Mouse (Mus musculus): Measurements from ENCODE around the gene Sgk1.

Gene Sgk1

DNA sequence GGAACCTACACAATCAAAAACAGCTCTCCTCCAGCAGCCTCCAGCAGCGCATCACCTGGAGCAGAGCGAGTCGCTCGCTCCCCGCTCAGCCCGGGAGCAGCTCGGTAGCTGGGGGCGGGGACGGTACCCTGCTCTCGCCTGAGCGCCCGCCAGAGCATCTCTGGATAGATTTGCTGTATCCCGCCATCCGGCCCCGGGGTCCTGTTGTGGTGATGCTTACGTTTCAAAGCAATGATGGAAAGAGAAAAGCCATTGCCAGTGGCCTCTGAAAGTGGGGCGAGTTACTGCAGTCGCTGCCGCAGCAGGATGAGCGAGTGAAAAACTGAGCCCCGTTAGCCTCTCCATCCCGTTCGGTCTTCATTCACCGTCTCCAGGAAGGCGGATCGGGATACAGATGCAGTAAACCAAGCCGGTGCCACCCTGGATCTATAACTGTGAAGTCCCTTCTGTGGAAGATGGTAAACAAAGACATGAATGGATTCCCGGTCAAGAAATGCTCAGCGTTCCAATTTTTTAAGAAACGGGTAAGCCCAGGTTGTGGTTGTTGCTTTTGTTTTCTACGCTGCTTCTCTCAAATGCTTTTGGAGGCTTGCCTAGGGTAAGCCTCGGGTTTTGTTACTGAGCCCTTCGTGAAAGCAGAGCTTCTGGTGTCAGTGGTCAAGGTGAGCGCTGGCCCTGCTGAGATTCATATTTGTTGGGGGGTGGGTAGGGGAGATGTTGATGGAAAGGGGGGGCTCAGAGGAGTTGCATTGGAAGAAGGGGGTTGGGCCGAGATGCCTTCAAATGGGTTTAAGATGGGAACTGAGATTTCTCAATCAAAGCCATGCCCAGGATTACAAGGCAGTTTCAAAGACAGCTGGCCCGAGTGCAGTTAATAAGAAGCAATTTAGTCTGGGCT is at the start of gene Sgk1:
Sgk1 (plus strand) TSS at position 1 of the 898 bp plus-strand sequence.
- peak; percentile 9 for DNase-seq (ENCODE audit: low spot score)

DNA sequence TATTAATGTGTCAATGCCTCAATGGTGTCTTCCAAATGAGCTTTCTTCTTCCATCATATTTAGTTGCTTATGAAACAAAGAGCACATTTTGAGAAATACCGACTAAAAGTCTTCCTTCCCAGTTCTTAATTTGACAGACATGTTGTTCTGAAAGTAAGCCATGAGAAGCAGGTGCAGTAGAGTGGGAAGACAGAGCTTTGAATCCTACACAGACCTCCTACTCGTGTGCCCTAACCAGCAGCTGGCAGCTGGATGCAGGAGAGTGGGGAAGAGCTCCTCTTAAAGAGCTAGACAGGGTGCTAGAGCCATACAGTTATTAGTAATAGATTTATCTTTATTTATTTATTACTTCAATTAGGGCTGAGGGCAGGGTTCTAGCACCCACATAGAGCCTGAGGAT is 49.7 kb upstream of the Sgk1 start:
- no peak for DNase-seq (ENCODE audit: low spot score)

DNA sequence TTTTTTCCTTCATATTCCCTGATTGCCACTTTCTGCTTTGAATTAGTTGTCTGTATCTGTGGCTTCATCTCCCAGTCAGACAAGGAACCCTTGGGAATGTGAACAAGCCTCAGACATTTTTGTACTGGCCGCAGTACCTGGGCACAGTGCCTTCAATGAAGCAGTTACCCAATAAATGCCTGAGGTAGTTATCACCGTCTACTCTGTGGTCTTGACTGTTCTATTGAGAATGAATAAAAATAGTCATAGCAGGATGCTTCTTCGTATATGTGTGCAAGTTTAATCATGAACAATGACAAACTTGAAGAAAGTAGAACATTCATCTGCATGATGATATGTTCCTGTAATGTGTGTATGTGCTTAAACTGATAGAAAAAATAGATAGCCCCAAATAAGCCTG is 48.2 kb upstream of the Sgk1 start:
- DNase-seq (ENCODE audit: low spot score) = no peak

DNA sequence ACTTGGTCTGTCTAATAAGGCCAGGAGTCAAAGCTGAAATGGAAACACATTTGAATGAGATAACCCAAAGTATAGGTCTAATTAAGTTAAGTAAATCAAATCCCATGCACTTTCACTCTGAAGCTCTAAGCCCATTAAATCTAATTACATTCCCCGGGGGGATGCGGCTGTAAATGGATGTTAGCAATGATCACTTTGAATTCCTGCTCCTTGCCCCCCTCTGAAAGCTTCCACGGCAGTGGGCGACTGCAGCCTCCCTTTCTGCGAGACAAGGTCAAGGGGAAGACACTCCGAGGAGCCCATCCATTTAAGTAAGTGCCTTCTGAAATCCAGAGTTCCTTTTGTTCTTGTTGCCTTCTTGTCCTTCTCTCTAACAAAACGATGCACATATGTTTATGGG is 46.9 kb upstream of the Sgk1 start:
- no peak for DNase-seq (ENCODE audit: low spot score)

DNA sequence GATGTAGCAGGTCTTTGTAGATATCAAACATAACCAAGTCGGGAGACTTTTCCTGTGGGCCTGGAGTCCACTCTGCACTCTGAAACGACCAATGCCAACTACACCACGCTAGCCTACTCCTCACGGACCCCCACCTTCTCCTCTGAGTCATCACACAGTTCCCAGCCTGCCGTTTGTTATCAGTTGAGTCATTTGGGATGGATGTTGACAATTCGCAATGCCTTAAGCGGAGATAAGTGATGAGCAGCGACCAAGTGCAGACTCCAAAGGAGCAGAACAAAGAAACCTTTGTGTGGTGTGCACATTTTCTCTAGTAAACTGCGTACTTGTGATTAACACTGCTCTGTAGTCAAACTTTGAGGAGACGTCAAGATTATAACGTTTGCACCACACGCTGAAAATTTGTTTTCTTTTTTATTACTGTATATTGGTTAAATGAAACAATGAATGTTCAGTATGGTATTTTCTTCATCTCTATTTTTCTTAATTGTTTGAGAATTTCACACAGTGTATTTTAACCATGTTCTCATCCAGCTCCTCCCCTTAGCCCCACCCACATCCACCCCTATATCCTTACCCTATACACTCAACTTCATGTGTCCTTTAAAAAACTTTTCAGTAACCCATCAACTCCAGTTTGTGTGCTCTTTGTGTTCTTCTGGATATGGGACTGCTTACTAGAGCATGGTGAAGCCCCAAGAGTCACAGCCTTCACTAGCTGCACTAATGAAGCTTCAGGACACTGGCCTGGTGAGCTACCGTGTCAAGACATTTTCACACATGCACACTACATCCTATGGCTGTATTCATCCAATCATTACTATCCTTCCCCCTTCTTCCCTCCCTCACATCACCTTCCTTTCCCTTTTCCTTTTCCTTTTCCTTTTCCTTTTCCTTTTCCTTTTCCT is 42.5 kb upstream of the Sgk1 start:
- no peak for DNase-seq (ENCODE audit: low spot score)

DNA sequence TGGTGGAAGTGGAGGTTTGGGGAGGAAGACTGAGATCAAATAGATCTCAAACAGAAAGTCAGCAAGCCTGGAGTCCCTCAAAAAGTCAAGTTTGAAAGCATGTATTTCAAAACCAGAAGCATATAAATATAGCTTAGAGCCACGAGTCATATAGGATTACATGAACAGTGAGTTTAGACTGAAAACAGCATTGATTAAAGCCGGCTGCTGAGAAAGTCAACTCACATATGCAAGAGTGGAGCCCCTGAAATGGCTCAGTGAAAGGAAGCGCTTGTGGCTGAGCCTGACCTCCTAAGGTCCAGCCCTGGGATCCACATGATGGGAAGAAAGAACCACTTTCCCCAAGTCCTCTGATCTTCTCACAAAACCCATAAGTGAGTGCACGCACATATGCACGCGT is 38.7 kb upstream of the Sgk1 start:
- no peak for DNase-seq (ENCODE audit: low spot score)

DNA sequence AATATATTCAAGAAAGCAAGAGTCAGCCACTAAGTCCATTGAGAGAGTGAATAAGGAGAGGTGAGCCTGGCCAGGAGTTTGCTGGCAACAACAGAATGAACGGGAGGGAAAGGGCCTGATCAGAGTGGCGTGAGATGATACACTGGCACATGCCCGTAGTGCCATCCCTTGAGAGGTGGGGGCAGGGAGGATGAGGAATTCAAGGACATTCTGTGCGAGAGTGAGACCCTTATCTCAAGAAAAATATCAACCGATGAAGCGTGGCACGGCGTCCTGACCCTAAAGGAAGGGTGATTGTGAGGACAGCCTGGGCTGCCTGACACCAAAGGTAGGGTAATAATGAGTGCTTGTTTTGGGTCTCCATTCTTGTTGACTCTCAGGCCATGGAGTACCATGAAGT is 38.1 kb upstream of the Sgk1 start:
- no peak for DNase-seq (ENCODE audit: low spot score)

DNA sequence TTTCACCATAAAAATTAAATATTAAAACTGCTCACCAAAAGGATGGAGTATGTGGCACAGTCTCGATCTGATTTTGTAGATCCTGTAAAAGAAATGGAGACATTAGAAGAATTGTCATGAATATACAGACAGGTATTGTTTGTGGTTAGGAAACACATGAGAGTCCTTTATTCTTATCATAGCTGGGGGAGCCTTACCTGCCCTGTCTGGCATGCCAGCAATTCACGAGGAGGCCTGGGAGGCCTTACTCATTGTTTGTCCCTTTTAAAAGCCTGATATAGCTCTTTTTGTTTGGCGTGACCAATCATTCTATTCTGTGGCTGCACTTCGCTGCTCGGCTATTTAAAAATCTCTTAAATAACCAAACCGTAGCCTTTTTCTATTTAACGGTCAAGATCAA is 37.6 kb upstream of the Sgk1 start:
- DNase-seq (ENCODE audit: low spot score) = no peak

DNA sequence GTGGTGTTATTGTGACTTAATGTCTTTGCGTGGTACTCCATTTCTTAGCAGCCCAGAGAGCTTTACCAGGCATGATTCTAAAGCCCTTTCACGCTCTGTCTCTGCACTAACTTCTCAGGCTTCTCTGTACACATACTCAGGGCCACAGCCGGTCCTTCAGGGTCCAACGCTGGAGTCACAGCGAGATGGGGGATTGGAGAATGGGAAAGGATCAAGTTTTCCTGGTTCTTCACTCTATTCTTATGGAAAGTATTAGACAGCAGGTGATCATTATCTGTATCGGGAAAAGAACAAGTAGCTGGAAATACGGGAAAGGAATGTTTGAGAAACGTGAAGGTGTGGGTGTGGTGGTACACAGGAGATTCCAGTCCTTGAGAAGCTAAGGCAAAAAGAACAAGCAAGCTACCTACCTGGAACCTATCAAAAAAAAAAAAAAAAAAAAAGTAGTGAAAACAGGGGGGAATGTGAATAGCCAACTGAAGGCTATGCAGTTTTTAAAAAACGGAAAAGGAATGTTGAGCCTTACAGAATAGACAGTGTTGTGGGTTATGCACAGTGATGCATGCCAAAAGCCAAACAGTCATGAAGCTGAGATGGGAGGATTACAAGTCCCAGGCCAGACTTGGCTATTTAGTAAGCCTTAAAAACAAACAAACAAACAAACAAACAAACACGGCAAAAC is 36.2 kb upstream of the Sgk1 start:
- DNase-seq (ENCODE audit: low spot score) = no peak

DNA sequence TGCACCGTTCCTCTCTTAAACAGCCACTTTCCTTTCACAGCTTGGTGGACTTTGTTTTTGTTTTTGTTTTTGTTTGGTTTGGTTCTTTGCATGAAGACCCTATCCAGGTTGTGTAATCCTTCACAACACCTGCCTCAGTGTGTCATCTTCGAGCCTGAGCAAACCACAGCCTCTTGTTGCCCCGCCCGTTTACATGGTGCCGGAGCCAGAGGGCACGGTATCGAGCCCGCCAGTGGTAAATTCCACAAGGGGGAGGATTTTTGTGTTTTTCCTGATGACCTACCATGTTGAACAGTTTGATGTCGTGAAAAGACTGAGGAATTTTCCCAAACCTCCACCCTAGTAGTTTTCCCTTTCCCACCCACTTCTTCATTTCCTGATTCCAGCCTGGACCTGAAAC is 35.6 kb upstream of the Sgk1 start:
- DNase-seq (ENCODE audit: low spot score) = no peak

DNA sequence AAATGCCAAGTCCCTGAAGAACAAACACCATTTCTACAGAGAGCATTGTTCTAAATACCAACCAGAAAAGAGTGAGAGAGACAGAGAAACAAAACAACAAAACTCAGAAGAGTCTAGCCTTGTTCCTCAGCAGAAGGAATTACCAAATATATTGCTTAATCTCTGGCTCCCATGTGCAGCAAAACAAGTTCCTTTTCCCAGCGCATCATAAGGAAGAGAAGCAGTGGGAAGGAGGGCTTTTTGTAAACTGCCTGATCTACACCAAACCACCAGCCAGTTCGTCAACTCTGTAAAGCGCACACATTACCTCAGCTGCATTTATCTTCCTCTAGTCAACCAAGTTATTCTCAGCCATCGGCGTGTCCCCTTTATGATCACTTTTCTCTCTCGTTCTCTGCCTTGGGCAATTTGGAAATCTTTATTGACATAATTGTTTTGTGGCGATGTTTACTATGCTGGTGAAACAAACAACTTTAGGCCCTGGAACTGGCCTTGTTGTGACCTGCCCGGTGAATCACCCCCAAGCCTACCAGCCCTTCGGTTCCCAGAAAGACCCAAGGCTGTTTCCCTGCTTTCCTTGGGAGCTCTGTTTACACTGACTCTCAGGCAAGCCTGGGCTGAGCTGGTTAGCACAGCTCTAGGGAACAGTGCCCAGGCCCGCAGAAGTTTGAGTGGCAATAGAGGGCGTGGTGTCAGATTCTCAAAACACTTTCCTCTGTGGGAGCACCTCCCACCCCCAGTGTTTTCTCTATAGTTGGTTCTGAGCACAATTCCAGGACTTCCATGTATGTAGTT is 34.8 kb upstream of the Sgk1 start:
- no peak for DNase-seq (ENCODE audit: low spot score)

DNA sequence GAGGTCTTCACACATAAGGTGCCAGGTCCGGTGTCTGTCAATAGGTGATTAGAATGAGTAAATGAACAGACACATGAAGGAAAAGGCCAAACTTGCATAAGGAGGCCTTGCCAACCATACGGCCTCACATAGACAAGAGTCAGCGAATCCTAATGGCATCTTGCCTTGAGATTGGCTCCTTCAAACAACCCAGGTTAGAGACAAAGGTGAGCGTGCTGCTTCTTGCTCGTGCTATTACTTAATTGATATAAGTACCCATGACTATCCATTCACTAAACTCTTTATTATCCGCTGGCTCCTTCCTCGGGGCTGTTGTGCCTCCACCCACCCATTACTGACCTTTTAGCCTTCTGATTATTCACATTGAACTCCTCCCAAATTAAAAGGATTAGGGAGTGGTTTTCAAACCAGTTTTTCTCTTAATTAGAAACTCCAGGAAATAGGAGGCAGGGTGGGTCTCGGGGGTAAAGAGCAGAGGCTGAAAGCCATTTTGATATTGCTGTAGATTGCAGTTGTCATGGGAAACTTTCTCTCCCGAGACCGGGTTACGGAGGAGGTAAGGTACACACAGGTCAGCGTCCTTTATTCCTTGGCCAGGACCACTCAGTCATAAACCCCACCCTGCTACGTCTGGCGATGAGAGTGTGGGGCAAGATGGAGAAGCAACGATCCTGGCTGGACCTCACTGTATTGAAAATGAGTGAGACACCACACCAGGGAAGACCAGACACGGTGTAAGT is 33.9 kb upstream of the Sgk1 start:
- DNase-seq (ENCODE audit: low spot score) = no peak

DNA sequence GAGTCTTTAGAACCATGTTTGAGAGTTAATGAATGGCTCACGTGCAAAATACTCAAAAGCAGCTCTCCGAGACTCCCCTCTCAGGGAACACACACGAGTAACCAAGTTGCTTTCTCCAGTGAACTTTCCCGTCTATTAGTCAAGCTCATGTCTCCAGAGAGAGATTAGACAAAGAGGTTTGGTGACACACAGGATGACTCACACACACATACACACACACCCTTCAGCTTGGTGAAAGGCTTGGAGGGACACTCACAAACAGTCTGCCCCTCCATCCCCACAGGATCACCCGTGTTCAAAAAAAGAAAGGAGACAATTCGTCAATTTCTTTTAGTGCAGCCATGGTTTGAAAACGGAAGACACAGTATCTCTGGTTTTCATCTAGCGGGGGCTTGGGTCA is 32.7 kb upstream of the Sgk1 start:
- DNase-seq (ENCODE audit: low spot score) = no peak

DNA sequence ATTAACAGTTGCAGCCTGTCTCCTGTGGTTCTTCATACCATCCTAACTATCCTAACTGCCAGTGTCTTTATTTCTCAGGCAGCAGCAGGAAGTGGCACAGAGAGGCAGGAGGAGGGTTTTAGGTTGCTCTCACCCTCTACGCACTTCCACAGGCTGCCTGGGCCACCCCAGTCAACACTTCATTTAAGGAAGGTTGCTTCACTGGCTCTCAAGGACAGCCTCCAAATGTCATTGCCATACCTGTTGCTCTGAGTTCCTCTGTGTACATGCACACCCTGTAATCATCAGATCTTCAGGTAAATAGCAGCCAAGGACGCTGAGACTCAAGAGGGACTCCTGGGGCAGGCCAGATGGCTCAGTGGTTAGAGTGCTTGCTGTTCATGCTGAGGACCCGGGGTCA is 31.7 kb upstream of the Sgk1 start:
- DNase-seq (ENCODE audit: low spot score) = no peak

DNA sequence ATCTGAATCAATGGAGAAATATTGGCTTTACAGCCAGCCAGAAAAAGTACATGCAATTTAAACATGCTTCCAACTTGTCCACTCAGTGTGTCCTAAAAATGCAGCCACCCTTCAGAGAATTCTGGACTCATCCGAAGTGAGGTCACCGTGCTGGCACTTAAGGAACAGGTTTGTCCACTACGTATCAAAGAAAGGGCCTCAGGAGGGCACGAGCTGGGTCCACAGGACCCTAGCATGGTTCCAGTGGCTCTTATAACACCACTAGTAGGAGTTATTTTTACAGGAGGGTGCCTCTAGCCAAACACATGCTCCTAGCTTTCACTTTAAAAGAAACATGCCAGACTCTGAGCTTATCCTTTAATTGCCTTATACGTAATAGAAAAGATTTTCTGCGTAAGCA is 28.9 kb upstream of the Sgk1 start:
- no peak for DNase-seq (ENCODE audit: low spot score)

DNA sequence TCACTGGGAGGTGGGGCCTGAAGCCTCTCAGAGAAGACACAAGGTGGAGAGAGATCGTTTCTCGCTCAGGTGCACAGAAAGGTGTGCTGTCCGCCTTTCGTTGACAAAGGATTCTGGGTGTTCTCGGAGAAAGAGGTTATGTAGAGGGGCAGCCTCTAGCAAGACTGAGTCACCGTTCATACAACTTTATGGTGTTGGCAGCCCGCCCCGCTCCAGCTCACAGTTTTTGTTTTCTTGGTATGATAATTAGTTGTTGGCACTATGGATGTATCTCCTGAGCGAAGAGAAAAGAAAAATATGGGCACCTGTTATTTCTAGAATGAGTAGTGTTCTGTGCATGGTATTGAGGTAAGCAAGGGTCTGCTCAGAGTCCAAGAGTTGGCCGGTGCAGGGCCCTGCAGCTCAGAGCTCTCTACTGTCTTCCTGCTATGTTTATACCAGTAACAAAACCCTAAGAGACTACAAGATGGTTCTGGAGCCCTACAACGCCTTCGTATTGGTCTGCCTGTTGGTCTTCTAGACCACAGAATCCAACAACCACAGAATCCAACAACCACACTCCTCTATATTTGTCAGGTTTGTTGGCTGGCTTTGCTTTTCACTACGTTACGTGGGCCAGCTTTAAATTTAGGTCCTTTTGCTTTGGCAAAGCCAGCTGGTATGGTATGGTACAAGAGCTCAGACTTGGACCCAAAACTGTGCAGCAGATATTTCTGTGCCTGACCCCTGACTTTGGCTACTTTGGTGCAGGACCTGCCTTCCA is 28.2 kb upstream of the Sgk1 start:
- DNase-seq (ENCODE audit: low spot score) = no peak

DNA sequence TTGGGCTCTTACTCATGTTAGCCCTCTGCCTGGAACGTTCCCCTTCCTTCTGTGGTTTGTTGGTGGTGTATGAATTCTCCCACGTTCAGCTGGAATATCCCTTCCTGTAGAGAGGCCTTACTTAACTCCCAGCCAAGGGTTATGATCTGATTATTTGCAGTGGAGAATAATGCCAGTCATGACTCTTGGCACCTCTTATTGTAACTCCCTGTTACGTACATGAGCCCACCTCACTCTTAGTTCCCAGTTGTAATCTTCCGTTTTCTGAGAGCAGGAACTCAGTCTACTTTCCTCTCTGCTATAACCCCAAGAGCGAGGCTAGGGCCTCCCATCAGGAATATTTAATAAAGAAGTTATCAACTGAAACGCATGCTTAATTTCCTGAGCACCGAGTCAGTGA is 26.6 kb upstream of the Sgk1 start:
- DNase-seq (ENCODE audit: low spot score) = no peak

DNA sequence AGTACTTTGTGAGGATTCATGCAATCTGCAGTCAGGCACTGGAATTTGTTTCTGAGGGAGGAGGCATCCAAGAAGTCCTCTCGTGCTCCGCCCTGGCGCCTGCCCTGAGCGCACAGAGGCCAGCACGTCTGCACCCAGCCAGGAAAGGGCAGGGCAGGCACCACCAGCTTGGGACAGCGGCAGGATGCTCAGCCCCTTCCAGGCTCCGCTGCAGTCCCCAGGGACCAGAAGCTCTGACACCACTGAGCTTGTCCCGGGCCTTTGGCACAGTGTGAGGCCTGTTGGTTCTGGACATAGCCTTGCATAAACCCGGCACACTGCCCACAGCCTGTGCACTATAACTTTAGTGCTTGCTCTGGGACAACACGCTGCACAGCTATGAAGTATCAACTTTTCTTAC is 24.3 kb upstream of the Sgk1 start:
- DNase-seq (ENCODE audit: low spot score) = no peak

DNA sequence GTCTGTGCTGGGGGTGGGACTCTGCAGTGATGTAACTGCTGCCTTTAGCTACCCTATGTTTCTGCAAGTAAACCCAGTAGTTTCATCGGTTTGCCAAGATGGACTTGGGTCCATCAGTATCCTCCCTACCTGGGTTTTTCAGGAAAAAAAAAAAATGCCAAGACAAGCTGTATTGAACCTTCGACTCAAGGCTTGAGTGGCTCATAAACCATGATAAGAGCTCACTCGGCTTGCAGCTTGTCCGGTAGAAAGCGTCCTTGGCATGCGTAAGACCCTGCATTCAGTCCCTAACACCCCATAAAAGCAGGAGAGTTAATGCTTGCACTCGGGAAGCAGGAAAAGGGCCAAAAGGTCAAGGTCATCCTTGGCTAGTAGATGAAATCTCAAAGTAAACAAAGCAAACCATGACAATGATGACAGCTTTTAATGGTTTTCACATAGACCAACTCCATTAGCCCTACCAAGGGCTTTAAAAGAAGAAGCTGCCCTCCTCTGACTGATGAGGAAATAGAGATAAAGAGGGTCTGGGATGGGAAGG is 23.5 kb upstream of the Sgk1 start:
- DNase-seq (ENCODE audit: low spot score) = no peak

DNA sequence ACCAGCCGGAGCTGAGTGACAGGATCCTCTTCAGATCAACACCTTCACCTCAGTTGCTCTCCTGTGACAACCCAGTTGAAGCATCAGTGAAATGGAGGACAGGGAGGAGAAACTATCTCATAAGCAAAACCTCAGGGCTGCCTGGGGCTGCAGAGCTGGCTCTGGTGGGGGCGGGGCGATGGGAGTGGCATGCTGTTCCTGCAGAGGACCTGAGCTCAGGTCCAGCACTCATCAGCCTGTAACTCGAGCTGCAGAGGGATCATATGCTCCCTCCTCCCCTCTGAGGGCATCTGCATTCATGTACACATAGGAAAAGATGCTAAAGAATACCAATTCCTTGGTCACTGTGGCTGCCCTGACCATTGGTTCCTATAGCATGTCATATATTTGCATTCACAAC is 15.5 kb upstream of the Sgk1 start:
- DNase-seq (ENCODE audit: low spot score) = no peak
